Mouse (Mus musculus) adrenal gland, adult (tissue): ENCODE results near the gene Ahdc1.

Experiments
- DNase-seq, 2 experiments: peaks; one replicate each; pipeline ENCODE4 v3.0.0; 2022 to 2023; ENCODE audit warnings: low spot score in 1 of 2; ENCODE audit not compliant: inconsistent age in 2 of 2

Gene Ahdc1

DNA sequence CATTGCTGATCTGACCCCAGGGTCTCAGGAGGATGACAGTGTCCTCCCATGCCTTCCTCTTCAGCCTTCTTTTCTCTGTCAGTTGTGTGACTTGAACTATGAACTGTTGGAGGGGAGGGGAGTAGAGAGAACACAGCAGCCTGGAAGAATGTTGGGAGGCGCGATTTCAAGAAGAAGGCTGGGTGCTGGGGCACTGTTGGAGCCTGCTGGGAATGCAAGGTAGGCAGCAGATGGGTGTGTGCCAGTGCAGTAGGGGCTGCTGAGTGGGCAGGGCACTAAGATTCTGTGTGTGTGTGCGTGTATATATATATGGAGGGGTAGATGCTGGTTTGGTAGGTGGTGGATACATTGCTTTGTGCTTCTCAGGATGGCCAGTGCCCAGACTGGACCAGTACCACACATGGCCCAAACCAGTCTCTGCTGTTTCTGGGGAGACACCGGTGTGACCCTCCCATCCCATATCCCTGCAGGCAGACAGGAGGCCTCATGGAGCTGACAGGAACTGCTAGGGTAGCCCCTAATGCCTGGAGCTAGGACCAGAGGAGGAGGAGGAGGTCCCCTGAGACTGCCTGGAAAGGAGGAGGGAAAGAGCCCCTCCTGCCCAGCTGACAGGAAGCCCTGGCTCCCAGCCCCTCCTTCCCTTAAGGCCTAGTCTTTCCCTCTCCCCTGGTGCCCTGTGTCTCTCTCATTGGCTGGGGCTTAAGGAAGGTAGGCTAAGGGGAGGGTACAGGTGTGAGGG, 5.8 kb downstream of the Ahdc1 start:
- DNase-seq: peak; percentile 35 to 59

DNA sequence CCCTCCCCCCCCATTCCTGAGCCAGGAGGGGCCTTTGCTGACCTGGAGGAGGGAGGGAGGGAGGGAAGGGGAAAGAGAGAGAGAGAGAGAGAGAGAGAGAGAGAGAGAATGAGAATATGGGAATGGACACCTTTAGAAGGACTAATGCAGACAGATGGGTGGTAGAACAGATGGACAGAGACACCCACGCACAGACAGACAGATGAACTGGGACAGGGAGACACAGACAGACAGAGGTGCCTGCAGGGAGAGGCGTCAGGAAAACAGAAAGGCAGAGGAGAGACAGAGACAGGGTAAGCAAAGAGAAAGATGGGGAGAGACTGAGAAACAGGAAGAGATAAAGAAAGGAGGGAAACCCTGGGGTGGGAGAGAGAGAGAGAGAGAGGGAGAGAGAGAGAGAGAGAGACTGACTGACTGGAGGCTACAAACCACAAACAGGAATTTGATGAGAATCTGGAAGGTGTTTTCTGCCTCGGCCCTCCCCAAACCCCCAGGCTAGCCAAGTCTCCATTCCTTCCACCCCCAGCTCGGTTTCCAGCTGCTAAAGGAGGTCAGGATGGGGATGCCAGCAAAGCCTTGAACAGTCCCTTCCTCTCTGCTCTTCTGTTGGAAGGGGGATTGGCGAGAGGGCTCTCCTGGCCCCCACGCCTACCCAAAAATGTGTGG, 6.7 kb downstream of the Ahdc1 start:
- DNase-seq: no peak

DNA sequence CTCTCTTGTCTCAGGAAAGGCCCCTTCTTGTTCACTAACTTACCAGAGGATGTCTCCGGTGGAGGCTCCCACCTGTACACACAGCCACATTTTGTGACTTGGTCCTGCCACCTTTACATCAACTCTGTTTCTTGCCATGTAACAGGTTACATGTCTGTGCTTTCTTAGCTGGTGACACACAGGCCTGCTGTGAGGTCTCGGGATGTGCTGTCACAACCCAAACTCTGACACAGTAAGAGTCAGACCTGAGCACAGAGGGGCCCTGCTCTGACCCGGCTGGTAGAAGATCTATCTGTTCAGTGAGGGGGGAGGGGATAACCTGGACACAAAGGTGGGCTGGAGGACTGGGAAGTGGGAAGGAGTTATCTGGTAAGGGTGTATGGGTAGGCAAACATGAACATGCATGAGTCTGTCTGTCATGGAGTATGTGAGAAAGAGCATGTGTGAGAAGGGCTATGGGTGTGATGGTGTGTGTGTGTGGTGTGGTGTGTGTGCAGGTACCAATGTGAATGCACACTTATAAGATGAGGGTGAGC, 7.3 kb downstream of the Ahdc1 start:
- peak in 1 of 2 experiments; percentile 36 for DNase-seq

DNA sequence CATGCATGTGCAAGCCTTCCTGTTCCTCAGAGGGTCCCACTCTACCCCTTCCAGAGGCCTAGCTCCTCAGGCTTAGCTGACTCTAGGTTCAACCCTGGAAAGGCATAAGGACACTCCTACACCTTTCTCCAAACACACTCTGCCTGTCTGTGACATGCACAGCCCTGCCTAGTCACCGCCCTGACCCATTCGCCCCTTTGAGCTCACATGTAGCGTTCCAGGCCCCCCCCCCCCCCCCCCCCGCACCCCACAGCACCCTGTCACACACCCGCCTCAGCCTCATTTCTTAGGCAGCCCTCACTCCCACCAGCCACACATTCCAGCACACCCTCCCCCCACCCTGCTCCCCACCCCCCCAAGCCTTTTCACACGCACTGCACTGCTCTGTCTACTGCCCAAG, 9.7 kb downstream of the Ahdc1 start:
- no peak for DNase-seq

DNA sequence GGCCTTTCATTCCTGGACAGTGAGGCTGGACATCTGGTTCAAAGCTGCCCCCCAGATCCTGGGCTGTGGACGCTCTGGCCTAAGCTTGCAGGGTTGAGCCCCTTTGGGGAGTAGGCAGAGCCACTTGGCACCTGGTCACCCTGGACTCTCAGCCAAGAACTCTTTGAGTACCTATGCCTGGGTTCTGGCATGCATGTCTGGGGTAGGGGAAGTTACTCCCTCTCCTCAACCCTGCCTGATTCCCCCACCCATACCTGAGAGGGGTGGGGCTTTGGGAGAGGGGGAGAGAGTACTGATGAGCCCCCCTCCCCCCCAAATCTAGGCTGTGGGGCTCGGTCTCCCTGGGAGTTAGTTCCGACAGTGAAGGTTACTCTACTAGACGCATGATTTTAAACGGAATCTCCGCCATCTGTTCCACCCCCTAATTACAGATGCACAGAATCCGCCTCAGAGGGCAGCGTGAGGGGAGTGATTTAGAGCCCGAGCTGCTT, 10.2 kb downstream of the Ahdc1 start:
- peak in 1 of 2 experiments; percentile 67 for DNase-seq

DNA sequence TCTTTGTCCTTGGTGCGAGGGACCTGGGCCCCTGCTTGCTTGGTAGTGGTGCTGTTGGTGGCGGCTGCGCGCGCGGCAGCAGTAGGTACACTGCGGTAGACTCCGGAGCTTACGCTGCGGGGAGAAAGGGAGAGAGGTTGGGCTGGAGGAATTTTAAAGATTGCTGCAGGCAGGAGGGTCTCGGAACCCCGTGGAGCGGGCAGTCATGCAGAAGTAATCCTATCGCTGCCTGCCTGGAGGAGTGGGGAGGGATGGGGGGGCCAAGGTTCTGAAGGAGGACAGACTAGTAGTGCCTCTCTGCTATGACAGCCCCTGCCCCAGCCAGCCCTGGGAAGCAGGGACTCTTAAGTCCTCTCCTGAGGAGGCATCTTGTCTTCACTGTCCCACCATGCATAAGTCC, 11.2 kb downstream of the Ahdc1 start:
- DNase-seq: peak in 1 of 2 experiments; percentile 51

DNA sequence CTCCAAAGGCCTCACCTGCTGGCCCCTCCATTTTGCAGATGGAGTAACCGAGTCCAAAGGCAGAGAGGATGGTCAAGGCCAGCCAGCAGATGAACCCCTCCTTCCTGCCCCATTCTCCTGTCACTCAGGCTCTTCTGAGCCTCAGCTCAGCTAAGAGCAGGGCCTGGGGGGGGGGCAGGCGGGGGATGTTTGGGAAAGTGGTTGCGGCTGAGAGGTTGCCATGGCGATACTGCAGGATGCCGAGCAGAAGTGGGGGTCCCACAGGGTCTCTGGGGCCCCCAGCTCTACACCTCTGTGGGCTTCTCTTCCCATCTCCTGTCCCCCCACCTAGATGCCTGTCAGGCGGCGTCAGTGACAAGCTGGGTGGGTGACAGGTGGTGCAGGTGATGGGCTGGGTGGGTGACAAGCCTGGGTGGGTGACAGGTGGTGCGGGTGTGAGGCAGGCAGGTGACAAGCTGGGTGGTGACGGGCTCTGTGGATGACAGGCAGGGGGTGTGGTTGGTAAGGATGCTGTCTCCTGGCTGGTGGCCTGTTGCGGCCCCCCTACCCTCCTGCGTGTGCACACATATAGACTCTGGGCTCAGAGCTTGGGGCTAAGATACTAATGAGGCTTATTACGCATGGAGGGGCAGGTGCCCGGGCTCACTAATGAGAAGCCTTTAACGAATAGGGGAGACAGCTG, 12.0 kb downstream of the Ahdc1 start:
- DNase-seq: peak in 1 of 2 experiments; percentile 37

DNA sequence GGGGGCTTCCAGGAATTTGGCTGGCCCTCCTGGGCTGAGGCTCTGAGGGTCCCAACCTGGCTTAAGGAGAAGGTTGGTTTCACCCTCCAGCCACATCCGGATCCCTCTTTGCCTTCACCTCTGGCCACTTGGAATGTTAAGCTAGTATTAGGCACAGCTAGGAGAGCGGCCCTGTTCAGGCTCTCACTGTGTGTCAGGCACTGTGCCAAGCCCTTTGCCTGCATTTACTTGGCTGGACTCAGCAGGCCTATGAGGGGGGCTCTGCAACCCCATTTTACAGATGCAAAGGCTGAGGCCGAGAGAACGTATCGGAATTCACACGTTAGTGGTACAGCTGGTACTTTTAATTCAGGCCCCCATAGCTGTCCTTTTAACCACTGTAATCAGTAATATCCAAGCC, 12.6 kb downstream of the Ahdc1 start:
- DNase-seq: no peak

DNA sequence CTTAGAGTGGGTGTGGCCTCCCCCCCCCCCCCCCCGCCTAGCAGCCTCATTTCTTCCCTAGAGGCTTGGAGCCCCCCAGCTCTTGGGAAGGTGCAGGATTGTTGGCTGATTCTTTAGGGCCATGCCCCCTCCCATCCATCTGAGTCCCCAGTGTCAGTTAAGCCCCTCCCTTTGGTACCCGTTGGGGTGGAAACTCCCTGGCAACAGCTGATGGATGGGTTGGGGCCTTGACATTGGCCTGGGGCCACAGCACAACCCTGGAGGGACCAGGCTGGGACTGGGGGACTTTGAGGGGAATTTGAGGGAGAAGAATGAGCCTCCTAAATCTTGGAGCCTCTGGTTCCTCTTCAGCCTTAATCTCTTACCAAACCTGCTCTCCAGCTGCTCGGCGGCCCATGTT, 13.3 kb downstream of the Ahdc1 start:
- no peak for DNase-seq

DNA sequence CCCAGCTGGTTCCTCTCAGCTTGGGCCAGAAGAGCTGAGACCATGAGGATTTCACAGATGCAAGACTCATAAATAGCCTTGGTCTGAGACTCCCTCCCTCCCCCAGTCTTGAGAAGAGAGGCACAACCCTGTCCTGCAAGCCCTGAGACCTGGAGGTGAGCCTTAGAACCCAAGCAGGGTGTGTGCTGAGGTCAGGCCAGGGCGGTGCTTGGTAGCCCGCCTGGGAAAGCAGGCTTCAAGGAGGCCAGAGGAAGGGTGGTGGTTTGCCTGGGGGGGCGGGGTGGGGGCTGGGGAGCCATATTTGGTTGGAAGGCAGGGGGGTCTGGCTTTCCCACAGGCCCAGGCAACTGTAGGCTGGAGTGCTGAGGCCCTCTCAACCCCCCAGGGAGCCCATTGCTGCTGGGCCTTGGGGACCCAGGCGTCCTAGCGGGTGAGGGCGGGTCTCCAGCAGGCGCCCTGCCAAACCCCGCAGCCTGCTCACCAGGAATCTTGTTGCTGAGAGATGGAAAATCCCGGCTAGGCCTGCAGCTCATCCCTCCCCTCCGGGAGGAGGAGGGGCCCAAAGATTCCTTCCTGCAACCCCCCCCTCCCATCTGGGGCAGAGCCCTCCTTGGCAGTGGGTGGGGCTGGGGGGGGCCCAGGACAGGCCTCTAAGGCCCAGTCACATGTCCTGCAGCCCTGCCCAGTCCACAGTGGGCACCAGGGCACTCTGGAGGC, 14.1 kb downstream of the Ahdc1 start:
- peak; percentile 72 to 86 for DNase-seq

DNA sequence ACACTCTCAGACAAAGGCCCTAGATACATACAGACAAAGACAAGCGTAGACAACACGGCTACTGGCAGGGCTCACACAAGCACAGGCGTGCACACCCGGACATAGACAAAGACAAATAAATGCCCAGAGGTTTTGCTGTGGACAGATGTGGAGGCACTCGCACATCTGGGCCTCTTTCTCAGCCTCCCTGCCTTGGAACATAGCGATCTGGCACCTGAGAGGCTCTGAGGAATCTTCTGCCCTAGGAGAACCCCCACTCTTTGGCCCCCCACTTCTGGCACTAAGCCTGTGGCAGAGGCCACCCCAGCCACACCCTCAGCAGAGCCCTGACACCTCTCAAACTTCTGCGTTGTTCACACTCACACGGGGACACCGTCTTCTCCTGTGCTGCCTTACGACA, 15.2 kb downstream of the Ahdc1 start:
- DNase-seq: peak; percentile 32 to 73

DNA sequence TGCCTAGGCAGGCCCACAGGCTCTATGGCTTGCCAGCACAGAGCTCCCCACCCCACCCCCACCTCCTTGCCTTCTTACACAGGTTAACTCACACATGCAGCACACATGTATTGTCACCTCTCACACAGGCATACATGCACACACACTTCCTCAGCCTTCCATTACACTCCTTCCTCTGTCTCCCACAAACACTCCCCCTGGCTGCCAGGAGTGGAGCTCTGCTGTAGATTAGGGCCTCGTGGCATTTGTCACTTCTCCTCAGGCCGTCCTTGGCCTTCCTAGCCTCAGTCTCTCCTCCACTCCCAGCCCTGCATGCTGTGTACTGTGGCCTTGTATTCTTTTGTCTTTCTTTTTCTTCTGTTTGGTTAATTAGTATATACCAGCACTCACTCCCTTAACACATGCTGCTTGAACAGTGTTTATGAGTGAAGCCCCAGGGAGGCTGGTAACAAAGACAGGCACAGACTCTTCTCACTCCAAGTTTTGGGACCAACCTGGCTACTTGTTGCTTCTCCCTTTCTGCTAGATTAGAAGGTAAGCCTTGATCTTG, 15.8 kb downstream of the Ahdc1 start:
- DNase-seq: peak; percentile 59 to 86

DNA sequence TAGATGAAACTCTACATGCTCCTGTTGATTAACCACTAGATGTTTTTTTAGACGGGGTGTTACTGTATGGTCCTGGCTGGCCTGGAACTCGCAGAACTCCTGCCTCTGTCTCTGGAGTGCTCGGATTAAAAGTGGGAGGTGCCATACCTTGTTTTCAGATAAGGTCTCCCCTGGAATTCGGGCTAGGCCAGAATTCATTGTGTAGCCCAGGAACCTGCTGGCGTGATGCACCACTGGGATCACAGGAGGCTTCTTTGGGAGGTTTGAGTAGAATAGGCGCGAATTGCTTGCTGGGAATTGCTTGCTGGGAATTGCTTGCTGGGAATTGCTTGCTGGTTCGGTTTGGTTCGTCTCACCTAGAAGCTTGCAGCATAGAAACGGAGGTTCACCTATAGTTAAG, 16.7 kb downstream of the Ahdc1 start:
- no peak for DNase-seq

DNA sequence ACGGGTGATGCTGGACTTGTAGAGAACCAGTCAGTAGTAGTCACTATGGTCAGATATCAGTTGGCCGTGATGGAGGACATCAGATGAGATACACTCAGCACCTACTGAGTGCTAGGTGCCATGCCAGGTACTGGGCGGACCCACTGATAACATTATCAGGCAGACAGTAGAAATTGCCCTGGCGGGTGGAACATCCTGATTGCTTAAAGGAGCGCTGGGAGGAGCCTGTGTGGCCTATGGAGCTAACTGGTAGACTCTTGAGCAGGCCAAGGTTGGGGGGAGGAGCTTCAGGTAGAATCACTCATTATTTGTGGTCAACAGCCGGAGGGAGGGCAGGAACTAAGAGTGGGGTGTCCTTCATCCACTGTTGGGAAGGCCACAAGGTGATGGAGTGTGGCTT, 17.1 kb downstream of the Ahdc1 start:
- DNase-seq: peak; percentile 73 to 88

DNA sequence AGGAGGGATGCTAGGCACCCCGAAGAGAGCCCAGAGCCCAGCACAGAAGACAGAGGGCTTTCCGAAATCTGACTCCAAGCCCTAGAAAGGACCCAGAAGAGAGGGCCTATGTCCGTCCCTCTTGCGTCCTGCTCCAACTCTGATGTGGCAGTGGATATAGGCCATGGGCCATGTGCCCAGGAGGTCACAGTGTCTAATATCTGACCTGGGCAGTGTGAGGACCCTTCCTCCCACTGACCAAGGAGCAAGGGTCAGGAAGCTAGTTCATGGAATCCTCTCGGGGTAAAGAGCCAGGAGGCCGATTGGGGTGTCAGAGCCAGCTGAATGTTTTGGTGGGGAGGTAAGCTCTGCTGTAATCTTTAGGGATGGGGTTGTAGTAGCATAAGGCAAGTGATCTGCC, 17.8 kb downstream of the Ahdc1 start:
- DNase-seq: no peak

DNA sequence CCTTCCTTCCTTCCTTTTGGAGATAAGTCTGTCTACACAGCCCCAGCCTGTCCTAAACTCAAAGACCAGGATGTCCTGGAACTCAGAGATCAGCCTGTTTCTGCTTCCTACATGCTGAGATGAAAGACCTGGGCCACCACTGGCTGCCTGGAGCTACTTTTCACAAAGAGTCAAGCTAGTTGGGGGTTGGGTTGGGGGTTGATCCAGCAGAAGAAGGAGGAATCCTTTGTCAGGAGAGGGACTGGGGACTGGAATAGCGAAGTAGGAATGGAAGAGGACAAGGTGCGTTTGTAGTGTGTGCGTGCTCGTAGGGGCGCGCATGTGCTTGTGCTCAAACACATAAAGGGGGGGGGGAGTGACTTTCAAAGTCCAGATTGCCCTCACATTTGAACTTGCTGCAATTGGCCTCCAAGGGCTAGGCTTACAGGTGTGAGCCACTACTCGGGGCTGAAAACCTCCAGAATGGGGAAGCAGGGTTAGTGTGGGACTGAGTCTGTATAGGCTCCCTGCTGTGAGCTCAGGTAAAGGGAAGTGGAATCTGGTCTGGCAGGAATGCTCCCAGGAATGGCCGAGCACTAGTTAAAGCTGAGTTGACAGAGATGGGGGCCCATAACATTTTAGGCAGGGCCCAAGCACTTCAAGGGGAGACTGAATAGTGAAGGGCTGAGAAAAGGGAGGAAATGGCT, 21.5 kb downstream of the Ahdc1 start:
- no peak for DNase-seq

DNA sequence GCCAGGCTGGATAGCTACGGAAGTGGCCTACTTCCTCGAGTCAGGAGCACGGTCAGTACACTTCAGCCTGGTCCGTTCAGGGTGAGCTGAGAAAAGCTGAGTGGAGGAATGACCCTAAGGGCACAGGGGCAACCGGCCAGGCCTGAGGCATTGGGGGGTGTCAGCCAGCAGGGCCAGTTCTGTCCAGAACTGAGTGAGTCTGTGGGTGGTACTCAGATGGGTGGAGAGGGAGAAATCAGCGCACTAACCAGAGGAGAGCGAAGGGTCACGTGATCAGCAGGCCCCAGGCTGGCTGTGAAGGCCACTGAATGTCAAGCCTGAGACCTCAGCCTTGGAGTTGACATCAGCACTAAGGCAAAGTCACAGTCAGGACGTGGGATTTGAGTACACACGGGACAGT, 23.4 kb downstream of the Ahdc1 start:
- DNase-seq: peak; percentile 81 to 89

DNA sequence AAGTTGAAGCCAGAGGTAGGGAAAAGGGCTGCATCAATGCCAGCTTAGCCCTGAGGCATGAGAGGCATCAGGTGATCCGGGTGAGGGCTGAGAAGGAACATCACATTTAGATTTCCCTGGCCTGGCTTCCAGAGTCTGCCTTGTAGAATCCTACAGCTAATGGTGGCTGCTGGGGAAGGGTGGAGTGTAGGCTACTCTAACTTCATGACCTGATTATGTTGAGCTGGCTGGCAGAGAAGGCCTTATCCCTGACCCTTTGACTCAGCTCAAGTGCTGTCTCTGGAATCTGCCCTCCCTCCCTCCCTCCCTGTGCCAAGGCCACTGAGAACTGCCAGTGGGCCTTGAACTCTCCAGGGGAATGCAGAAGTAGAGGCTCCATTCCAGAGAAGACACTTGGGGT, 24.4 kb downstream of the Ahdc1 start:
- peak; percentile 82 to 92 for DNase-seq

DNA sequence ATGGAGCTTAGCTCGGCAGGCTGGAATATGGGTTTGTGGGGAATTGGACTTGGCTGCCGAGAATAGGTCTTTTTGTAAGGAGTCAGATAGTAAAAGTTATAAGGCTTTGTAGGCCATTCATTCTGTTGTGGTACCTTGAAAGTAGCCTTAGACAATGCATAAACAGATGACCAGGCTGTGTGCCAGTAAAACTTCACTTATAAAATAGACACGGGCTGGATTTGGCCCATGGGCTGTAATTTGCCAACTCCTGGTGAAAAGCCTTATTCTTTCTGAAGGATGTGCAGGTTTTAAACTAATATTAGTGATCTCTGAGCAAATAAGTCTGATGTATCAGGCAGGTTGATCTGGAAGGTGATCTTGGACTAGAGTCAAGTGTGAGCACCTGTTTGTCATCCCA, 24.9 kb downstream of the Ahdc1 start:
- DNase-seq: no peak

DNA sequence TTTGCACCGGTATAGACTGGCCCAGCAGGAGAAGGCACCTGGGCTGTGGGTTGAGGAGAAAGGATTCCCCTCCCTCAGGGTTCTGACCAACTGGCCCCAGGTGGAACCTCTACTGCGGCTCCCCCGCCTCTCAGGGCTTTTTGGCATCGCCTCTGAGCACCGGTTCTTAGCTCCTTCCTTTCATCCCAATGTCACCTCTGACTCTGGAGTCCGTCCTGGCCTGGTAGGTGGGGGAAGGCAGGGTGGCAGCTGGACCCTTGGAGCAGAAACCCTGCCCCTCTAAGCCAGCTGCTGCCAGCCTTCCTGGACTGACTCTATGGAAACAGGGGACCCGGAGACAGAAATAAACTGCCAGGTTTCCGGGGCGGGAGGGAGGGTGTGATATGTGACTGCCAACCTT, 26.2 kb downstream of the Ahdc1 start:
- peak; percentile 32 to 65 for DNase-seq
